ENCODE assay signal across 7 mouse cellular contexts in genomic region chr5:136568776-136569175, GRCm38 (mm10). TPM values are rescaled to one million over a fixed set of nuclear protein-coding genes. Genes with fewer than 3 reads are reported as not detected.
A peak's percentile ranks its signal among the peaks of the same experiment; 100 is the strongest.
DNase-seq lines count a peak whose midpoint lies in the region; ATAC-seq lines count a peak whose summit lies in the region.

No protein-coding gene starts in this region.

- peak; percentile 92 for DNase-seq in adrenal gland, adult 2 months
- DNase-seq in embryo, embryonic 11 days = peak; percentile 87
- peak; percentile 98 for DNase-seq in heart, adult 11 months
- peak; percentile 66 for DNase-seq in kidney, adult 11 months
- DNase-seq in midbrain, embryonic 14.5 days = peak; percentile 80
- peak; percentile 67 to 84 for DNase-seq in spleen, adult 18-20 months

- under 1% methylated on average over 12 of the region's 36 CpGs for WGBS in limb, embryonic 13.5 days
- WGBS in midbrain, embryonic 14.5 days = under 1% methylated on average over 31 of the region's 36 CpGs

- H3K27me3 ChIP-seq in limb, embryonic 13.5 days = peaks cover 60% of the 10 kb centered on the region
- H3K27me3 ChIP-seq in midbrain, embryonic 14.5 days (ENCODE audit: control insufficient read depth, insufficient read depth, low read length) = peaks cover 18% of the 10 kb centered on the region

- H3K4me3 ChIP-seq in limb, embryonic 13.5 days = peak overlapping the region; percentile 98
- H3K4me3 ChIP-seq in midbrain, embryonic 14.5 days (replicated peaks; ENCODE audit: low read depth, low read length) = peak overlapping the region; percentile 77

- H3K9me3 ChIP-seq in limb, embryonic 13.5 days = no peaks in the 10 kb centered on the region
- H3K9me3 ChIP-seq in midbrain, embryonic 14.5 days (ENCODE audit: control insufficient read depth, low read length) = no peaks in the 10 kb centered on the region

- no peak for ATAC-seq in limb, embryonic 13.5 days (ENCODE audit: low FRiP score, low read depth)
- ATAC-seq in midbrain, embryonic 14.5 days (ENCODE audit: low FRiP score, low TSS enrichment) = no peak

- peak overlapping the region; percentile 97 for H3K4me2 ChIP-seq in limb, embryonic 13.5 days (replicated peaks)
- peak overlapping the region; percentile 97 for H3K4me2 ChIP-seq in midbrain, embryonic 14.5 days (ENCODE audit: low read length)

- no peak overlapping the region for H3K27ac ChIP-seq in limb, embryonic 13.5 days
- H3K27ac ChIP-seq in midbrain, embryonic 14.5 days (replicated peaks; ENCODE audit: low read depth, low read length) = no peak overlapping the region

- H3K9ac ChIP-seq in limb, embryonic 13.5 days = peak overlapping the region; percentile 55; the same call in 1 of the 2 replicates
- H3K9ac ChIP-seq in midbrain, embryonic 14.5 days (replicated peaks; ENCODE audit: low read length) = peak overlapping the region; percentile 29; the same call in 1 of the 2 replicates

- no peaks in the 10 kb centered on the region for H3K36me3 ChIP-seq in limb, embryonic 13.5 days
- H3K36me3 ChIP-seq in midbrain, embryonic 14.5 days (ENCODE audit: control insufficient read depth, insufficient read depth, low read length) = no peaks in the 10 kb centered on the region

- peaks cover 32% of the 10 kb centered on the region for H3K4me1 ChIP-seq in limb, embryonic 13.5 days
- peaks cover 25% of the 10 kb centered on the region for H3K4me1 ChIP-seq in midbrain, embryonic 14.5 days (ENCODE audit: control insufficient read depth, insufficient read depth, low read length)

RNA-seq across cellular contexts. Expression of gene Cux1, which starts 1.5 kb away (rescaled TPM):
- 100 to 1,000 TPM; 101 to 105 TPM for total RNA-seq in adrenal gland, adult 2 months (2021)
- polyA plus RNA-seq in adrenal gland, adult 2 months (2012; rRNA removed) = 46.2 and 52.3 TPM in 2 replicates
- 80.8 and 83.7 TPM in 2 replicates for polyA plus RNA-seq in limb, embryonic 13.5 days (2015; fragmentation: Nextera tagmentation; extraction: Ambion mirVana)
- polyA plus RNA-seq in midbrain, embryonic 14.5 days (2014; fragmentation: Nextera tagmentation; extraction: Ambion mirVana) = 109 and 112 TPM in 2 replicates
